Mouse (Mus musculus): ENCODE measurements around the gene Defb18.
"Not testable (repeated sequence)": the region's sequence is repeated elsewhere in the genome, so short reads cannot be mapped to it uniquely, and the experiment has no call there.

Defb18 gene

GRCm38 (mm10) chr1:18237343-18237742, at the start of gene Defb18:
Defb18 (minus strand) TSS chr1:18237443.
- no peak for DNase-seq (ENCODE audit: extremely low spot score, low spot score)

- no peak for DNase-seq (ENCODE audit: extremely low spot score, low spot score)
Measured at GRCm38 (mm10) chr1:18271095-18271494, 33.9 kb upstream of the Defb18 start.

DNA sequence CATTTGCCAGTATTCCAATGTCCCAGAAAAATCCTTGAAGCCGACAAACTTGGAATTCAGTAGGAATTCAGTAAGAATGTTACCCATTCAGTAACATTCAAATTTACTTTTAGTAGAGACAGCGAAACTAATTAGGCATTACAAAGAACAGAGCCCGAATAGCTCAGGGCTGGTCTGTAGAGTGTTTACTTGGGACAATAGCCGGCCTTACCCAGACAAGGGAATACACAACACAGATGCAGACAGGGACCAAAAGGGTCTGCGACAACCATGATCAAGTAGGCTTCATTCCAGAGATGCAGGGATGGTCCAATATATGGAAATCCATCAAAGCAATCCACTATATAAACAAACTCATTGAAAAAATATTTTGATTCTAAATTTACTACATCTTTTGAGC, 31.6 kb upstream of the Defb18 start:
- no peak for DNase-seq (ENCODE audit: extremely low spot score, low spot score)

GRCm38 (mm10) chr1:18265038-18265437, 27.8 kb upstream of the Defb18 start, which contains the start of gene Defb41:
Defb41 (minus strand) TSS chr1:18265138.
- no peak for DNase-seq (ENCODE audit: extremely low spot score, low spot score)

GRCm38 (mm10) chr1:18245801-18246580, 8.7 kb upstream of the Defb18 start:
- DNase-seq (ENCODE audit: extremely low spot score, low spot score): not testable (repeated sequence)

GRCm38 (mm10) chr1:18223385-18223945, 13.8 kb downstream of the Defb18 start:
- DNase-seq (ENCODE audit: extremely low spot score, low spot score): no peak

DNA sequence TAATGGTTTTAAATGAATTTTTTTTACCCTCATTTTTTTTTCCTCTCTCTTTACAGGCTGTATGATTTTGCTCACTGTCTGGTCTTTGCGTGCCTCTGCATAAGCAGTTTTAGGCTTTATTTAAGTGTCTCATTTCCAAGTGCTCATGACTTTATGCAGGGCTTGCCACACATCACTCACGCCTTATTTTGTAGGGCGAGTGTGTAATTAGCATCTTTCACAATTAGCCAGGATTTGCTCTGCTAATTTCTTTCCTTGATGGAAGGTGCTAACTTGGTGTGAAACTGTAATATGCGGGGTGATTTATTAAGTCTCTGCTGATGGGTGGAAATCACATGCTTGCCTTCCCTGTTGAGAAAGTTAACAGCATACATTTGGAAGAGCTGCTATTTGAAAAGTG, 45.5 kb downstream of the Defb18 start:
- no peak for DNase-seq (ENCODE audit: extremely low spot score, low spot score)

- DNase-seq (ENCODE audit: extremely low spot score, low spot score): no peak
Measured at GRCm38 (mm10) chr1:18190714-18191712, 46.2 kb downstream of the Defb18 start.

Measured in neural tube, embryonic 10.5 days (tissue).